Mouse (Mus musculus) C2C12 (cell line): ENCODE data around the gene Glra3.

Experiments used
- CTCF ChIP-seq: IDR thresholded peaks from one replicate; pipeline ENCODE4 v1.5.1; 2011; ENCODE audit not compliant: control insufficient read depth, insufficient read depth, insufficient read length
- MYOD1 ChIP-seq: IDR thresholded peaks from one replicate; pipeline ENCODE4 v1.6.1; 2011; ENCODE audit warnings: low read depth; ENCODE audit not compliant: control insufficient read depth, insufficient read length
- USF1 ChIP-seq: IDR thresholded peaks from one replicate; pipeline ENCODE4 v1.6.1; 2011; ENCODE audit warnings: low read depth, mild to moderate bottlenecking, control low read depth, moderate library complexity

GRCm38 (mm10) chr8:56083654-56084053 is 143.4 kb downstream of the Glra3 start:
- no peak for TF ChIP-seq MYOD1
- TF ChIP-seq CTCF, result no peak
- TF ChIP-seq USF1, result no peak
